Mouse (Mus musculus) heart, adult 8-10 months (tissue): ENCODE data around the gene Gm47289. TPM values are rescaled to one million over a fixed set of nuclear protein-coding genes. Genes with fewer than 3 reads are reported as not detected.

Experiments
- DNase-seq: peaks from one replicate; pipeline ENCODE4 v3.0.0; 2022; ENCODE audit warnings: low spot score
- total RNA-seq, 4 experiments: library from RNA; stranded (reverse); gene quantifications; 2 replicates each; pipeline ENCODE4 v1.2.4; 2022

The Gm47289 gene
- total RNA-seq, 4 experiments from 2014 or later = not detected

- peak; percentile 71 for DNase-seq
These were observed 2.4 kb upstream of the Gm47289 start, which contains the start of gene Acaa1b for GRCm38 (mm10) chr9:119156278-119157201. Gene Acaa1b (minus strand): TSS chr9:119157093.

DNA sequence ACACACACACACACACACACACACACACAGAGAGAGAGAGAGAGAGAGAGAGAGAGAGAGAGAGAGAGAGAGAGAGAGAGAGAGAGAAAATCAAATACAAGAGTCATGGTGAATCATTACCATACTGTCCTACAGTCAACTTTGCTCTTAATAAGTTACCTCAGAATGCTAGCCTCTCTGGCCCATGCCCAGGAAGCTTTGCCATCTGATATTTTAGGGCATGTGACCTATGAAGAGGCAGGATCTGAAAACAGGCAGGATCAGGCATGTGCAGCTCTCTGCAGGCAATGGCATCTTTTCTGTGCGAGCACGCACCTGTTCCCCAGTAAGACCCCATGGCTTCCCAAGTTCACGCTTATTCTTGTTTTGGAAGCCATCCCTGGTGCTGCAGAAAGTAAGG is 1.7 kb downstream of the Gm47289 start:
- DNase-seq = no peak

GRCm38 (mm10) chr9:119164743-119165142 is 5.8 kb downstream of the Gm47289 start:
- no peak for DNase-seq

GRCm38 (mm10) chr9:119165548-119165947 is 6.6 kb downstream of the Gm47289 start:
- DNase-seq = no peak

DNA sequence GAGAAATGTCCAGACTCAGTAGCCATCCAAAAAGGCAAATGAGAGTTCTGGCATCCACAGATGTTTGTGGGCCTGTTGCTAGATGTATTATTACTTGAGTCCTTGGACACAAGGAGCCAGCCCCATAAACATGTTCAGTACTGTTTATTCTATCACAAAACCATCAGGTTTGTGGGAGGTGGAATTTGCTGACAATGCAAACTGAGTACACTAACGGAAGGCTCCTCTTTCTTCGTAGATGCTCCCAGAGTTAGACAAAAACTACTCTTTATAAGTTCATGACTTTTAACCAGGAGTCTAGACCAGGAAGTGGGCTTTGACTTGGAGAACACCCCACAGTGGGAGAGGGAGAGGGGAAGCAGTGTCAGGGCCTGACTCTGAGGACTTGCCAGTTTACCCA is 8.6 kb downstream of the Gm47289 start:
- no peak for DNase-seq

DNA sequence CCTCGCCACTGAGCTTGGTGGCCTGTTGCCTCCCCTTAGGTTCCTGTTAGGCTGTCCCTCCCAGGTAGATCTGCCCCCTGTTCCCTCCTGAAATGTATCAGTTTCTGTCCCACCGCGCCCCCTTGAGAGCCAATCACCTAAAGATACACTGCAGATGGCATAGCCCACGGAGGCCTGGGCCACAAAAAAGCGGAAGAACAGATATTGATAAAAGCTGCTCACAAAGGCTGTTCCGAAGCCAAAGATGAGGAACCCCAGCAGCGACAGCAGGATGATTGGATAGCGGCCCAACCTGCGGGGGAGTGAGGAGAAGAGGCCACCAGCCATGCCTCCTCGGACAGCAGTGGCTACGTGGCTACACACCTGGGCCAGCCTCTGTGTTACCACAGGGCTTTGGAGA is 20.3 kb downstream of the Gm47289 start:
- no peak for DNase-seq

- DNase-seq = peak; percentile 30
These were observed 22.3 kb downstream of the Gm47289 start for GRCm38 (mm10) chr9:119181241-119181728.

- DNase-seq = no peak
These were observed 33.4 kb downstream of the Gm47289 start for GRCm38 (mm10) chr9:119192202-119192990.

DNA sequence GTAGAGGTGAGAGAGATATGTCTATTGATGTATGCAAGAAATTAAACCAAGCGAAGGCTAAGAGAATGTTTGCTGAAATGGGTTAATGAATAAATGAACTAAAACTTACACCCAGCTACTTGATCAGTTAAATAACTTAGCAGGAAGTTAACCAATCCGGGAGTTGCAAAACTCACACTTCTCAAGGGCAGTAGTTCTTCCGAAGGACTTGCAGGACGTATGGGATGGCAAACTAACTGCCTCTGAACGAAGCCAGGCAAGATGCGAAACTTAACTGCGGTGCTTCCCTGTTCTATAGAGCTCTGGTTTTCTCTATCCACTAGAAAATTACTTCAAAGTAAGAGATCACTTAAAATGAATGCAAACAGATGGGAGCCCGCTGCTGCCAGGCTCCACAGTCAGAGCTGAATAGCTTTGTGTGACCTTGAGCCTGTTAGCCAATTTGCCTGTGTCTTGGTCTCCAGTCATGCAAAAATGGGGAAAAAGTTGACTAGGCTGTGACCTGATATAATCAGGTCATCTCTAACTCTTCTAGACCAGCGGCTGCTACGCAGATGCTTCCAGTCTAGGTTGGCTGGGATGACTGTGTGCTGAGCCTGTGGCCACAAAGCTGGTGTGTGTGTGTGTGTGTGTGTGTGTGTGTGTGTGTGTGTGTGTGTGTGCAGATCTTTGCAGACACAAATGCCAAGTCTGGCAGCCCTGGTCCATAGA is 40.3 kb downstream of the Gm47289 start:
- DNase-seq = no peak

DNA sequence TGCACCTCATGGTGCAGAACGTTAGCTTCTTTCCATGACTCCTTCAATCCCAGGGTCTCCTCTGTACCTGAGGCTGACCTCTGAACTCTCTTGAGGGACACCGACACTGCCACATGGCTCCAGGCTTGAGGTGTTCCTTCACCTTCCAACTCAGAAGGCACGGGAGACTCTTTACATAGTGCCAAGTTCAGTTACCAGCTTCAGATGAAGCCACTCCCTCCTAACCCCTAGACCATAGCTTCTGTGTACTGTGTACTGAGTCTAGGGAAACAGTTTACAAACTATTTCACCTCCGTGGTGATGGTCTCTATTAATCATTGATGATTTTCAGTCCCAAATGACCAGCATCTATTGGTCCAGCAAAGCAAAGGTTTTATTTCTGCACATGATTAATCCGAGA is 42.7 kb downstream of the Gm47289 start:
- DNase-seq = no peak

- no peak for DNase-seq
These were observed 44.7 kb downstream of the Gm47289 start for GRCm38 (mm10) chr9:119203617-119204016.

GRCm38 (mm10) chr9:119205756-119206155 is 46.8 kb downstream of the Gm47289 start:
- no peak for DNase-seq

- no peak for DNase-seq
These were observed 47.7 kb downstream of the Gm47289 start for GRCm38 (mm10) chr9:119206666-119207065.

DNA sequence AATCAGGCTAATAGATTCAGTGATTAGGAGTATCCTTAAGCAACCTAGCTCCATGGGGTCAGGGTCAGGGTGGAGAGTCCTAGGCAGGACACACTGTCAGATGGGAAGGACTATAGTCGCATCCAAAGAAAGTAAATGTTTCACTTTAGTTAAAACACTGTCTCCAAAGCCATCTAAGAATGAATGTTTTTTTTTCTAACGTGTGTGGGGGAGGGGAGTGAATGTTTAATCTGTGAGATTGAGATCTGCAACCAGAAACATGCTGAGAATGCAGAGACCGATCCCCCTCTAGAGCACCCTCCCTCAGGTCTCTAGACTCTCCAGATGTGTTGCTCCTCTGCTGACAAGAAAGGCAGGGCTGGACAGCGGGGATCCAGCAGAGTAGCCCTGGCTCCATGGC is 48.2 kb downstream of the Gm47289 start:
- DNase-seq = no peak

DNA sequence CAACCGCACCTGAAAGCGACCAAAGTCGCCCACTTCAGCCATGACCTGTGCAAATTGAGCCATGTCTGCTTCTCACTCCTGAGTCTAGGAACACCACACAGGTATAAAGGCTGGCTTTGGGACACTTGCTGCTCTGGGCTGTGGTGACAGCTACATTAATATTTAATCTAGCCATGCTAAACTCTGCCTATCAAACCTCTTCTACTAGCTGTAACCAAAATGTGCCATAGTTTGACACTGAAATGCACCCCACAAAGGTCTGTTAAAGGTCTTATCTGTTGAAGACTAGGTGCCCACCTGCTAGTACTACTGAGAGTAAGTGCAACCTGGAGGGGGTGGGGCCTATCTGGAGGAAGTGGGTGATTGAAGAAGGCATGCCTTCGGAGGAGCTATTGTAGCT is 50.0 kb downstream of the Gm47289 start, which contains the start of gene Slc22a13:
Slc22a13 (minus strand) TSS at position 101 of the 400 bp plus-strand sequence.
- DNase-seq = no peak

Other genes starting within 250 kb of the Gm47289 start
- 10 to 100 TPM in 1 of 4 experiments, 1 to 10 TPM in 3; 7.5 to 10.2 (median 7.8) TPM for gene Ctdspl, start 232.7 kb upstream of the Gm47289 start, total RNA-seq
- gene Vill, start 106.4 kb upstream of the Gm47289 start, total RNA-seq = under 1 TPM in 3 of 4 experiments, not detected in 1; 0.26 to 0.73 (median 0.50) TPM
- 10 to 100 TPM; 15.3 to 20.1 (median 17.5) TPM for gene Plcd1, start 65.7 kb upstream of the Gm47289 start, total RNA-seq
- under 1 TPM in 2 of 4 experiments, not detected in 2; 0.09 to 0.14 TPM for gene Dlec1, start 56.7 kb upstream of the Gm47289 start, total RNA-seq
- gene Acaa1b, start 2.1 kb upstream of the Gm47289 start, total RNA-seq = 1 to 10 TPM; 1.1 to 1.7 (median 1.4) TPM
- not detected for gene Slc22a13, start 49.9 kb downstream of the Gm47289 start, total RNA-seq
- 10 to 100 TPM; 52.5 to 63.2 (median 55.3) TPM for gene Oxsr1, start 163.3 kb downstream of the Gm47289 start, total RNA-seq
- gene Acaa1a, start 180.5 kb downstream of the Gm47289 start, total RNA-seq = 10 to 100 TPM; 75.1 to 88.4 (median 78.0) TPM
- gene Myd88, start 182.2 kb downstream of the Gm47289 start, total RNA-seq = 10 to 100 TPM; 10.7 to 12.5 (median 11.4) TPM
- under 1 TPM; 0.25 to 0.41 (median 0.39) TPM for gene Xylb, start 198.2 kb downstream of the Gm47289 start, total RNA-seq
- gene Slc22a14, start 206.4 kb downstream of the Gm47289 start, total RNA-seq = under 1 TPM in 2 of 4 experiments, not detected in 2; 0.31 to 0.47 TPM
- gene Acvr2b, start 243.0 kb downstream of the Gm47289 start, total RNA-seq = 1 to 10 TPM; 3.5 to 7.6 (median 5.4) TPM